Mouse (Mus musculus) bone marrow, adult 2 months (tissue): ENCODE measurements around the gene Pcsk2.

ENCODE experiments used
- CTCF ChIP-seq: fragments of 200-500 bp; IDR thresholded peaks from 2 replicates; pipeline ENCODE4 v1.5.1; 2011; ENCODE audit warnings: low read length, control low read depth; ENCODE audit not compliant: control insufficient read depth, insufficient read depth
- POLR2A ChIP-seq: fragments of 200-500 bp; IDR thresholded peaks from 2 replicates; pipeline ENCODE4 v1.6.1; 2011; ENCODE audit warnings: low read depth, mild to moderate bottlenecking, control low read depth, low read length, borderline replicate concordance; ENCODE audit not compliant: control insufficient read depth

DNA sequence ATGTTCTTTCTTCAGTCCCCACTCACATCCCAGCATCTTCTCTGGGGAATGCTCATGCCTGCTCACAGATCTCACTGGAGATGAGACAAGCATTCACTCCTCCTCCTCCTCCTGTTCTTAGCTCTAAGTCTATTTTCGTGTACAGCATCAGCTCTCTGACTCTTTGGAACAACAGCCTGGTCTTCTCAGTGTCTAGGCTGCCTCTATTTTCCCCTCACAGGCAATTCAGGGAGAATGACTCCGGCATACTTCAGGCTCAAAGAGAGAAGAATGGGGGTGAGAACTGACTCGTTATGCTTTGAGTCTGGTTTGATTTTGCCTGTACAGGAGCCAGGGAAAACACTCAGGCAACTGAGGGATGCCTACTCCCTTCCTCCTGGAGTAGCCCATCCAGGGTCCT, 78.0 kb downstream of the Pcsk2 start:
- TF ChIP-seq CTCF (no peak), POLR2A (no peak)
